Mouse (Mus musculus) limb, embryonic 13.5 days (tissue): ENCODE measurements around the gene Klhl9. TPM values are rescaled to one million over a fixed set of nuclear protein-coding genes. Genes with fewer than 3 reads are reported as not detected.
A peak's percentile ranks its signal among the peaks of the same experiment; 100 is the strongest.

Source experiments
- ATAC-seq: fragments of 200-750 bp; cut with Nextera tagmentation; 2 replicates; pipeline ENCODE4 v1.8.0; 2017; ENCODE audit warnings: low read depth, moderate number of reproducible peaks, moderate TSS enrichment; ENCODE audit not compliant: low FRiP score
- H3K27ac ChIP-seq: fragments of 300-500 bp; sonication (generic); 2 replicates; pipeline ENCODE4 v1.5.1; 2015; ENCODE audit warnings: inconsistent platforms, mild to moderate bottlenecking, moderate library complexity
- H3K27me3 ChIP-seq: fragments of 300-500 bp; sonication (generic); 2 replicates; pipeline ENCODE4 v1.6.1; 2015; ENCODE audit warnings: mild to moderate bottlenecking, inconsistent platforms
- H3K36me3 ChIP-seq: fragments of 300-500 bp; sonication (generic); 2 replicates; pipeline ENCODE4 v1.6.1; 2015; ENCODE audit warnings: inconsistent platforms, mild to moderate bottlenecking, moderate library complexity
- H3K4me1 ChIP-seq: fragments of 300-500 bp; sonication (generic); 2 replicates; pipeline ENCODE4 v1.6.1; 2015; ENCODE audit warnings: inconsistent platforms
- H3K4me2 ChIP-seq: fragments of 300-500 bp; sonication (generic); replicated peaks from 2 replicates; pipeline ENCODE4 v1.6.1; 2015; ENCODE audit warnings: inconsistent platforms, mild to moderate bottlenecking, moderate library complexity
- H3K4me3 ChIP-seq: fragments of 300-500 bp; sonication (generic); 2 replicates; pipeline ENCODE4 v1.5.1; 2015; ENCODE audit warnings: moderate library complexity, mild to moderate bottlenecking, inconsistent platforms
- H3K9ac ChIP-seq: fragments of 300-500 bp; sonication (generic); 2 replicates; pipeline ENCODE4 v1.6.1; 2015; ENCODE audit warnings: mild to moderate bottlenecking, inconsistent platforms
- H3K9me3 ChIP-seq: fragments of 300-500 bp; sonication (generic); 2 replicates; pipeline ENCODE4 v1.6.1; 2016; ENCODE audit warnings: inconsistent platforms
- WGBS: fragments of 180-500 bp; shearing (Covaris S2); methylation state at CpG from one replicate; pipeline ENCODE4 v1.1.7; 2015; 5-methylcytosine and 5-hydroxymethylcytosine counted together
- polyA plus RNA-seq: library from polyadenylated mRNA; unstranded; fragments of >200 nt; fragmentation: Nextera tagmentation; extraction: Ambion mirVana; gene quantifications from 2 replicates; pipeline ENCODE4 v1.2.1, GENCODE M21; 2015

The Klhl9 gene
- polyA plus RNA-seq, 1 experiment from 2014 or later: 130 TPM

DNA sequence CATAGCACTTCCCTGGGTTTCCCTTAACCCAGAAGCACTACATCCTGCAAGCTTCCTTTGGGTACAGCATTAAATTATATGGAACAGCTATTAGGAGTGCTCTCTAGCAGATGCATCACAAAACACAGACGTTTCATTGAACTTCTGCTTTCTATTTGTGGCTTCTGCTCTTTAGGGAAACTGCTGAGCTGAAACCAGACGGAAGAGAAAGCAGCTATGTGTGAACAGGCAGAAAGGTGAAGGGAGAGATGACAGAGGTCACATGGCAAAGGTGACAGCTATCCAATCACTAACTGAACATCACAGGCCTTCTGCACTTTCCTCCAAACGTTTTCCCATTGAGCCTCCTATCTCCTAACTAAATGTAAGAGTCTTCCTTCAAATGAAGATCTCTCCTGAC lies 16.3 kb downstream of the Klhl9 start:
- Histone ChIP-seq H3K36me3 (peaks cover 9% of the 10 kb centered on the region; the same call in 1 of the 2 replicates), H3K9me3 (no peaks in the 10 kb centered on the region), H3K27ac (no peak overlapping the region), H3K4me3 (no peak overlapping the region), H3K4me2 (no peak overlapping the region), H3K9ac (no peak overlapping the region), H3K27me3 (no peaks in the 10 kb centered on the region), H3K4me1 (no peaks in the 10 kb centered on the region)
- ATAC-seq: no peak
- 27% methylated on average over 3 of the region's 3 CpGs for WGBS

DNA sequence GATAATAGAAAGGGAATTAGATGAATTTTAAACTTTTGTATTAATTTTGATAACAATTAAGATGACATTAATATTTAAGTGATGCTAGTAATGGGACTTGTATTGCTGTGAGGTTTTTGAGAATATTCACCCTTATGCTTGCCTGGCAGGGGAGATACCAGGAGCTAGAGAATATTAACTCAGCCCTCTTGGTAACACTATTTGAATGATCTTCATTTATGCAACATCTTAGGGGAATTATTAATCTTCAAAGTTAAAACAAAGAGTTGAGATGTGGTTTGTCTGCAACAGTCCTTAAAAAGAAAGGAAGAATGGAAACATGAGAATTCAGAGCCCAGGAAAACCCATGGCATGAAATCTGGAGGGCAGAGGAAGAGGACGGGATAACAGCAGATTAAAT lies 23.0 kb downstream of the Klhl9 start:
- Histone ChIP-seq H3K9me3 (no peaks in the 10 kb centered on the region), H3K4me2 (no peak overlapping the region), H3K4me1 (no peaks in the 10 kb centered on the region), H3K9ac (no peak overlapping the region), H3K4me3 (no peak overlapping the region), H3K27me3 (no peaks in the 10 kb centered on the region; the same call in 1 of the 2 replicates), H3K27ac (no peak overlapping the region), H3K36me3 (no peaks in the 10 kb centered on the region)
- no peak for ATAC-seq
- WGBS: 76% methylated on average over 1 of the region's 1 CpGs

DNA sequence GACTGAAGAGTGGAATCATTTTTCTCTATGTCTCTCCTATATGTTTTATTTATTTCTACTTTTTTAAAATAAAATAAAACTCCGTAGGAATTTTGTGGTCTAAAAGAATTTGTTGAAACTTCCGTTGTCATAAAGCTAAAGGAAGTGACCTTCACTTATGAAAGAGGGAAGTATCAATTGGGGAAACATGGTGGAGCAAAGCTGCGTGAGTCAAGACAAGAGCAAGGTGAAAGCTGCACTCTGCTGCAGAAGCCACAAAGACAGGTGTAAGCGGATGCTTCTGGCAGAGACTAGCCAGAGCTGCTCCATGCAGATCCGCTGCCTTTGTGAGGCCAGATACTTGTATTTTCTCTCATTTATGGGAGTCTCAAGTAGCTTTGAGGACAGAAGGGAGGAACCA lies 23.5 kb downstream of the Klhl9 start:
- no peaks in the 10 kb centered on the region for H3K9me3 ChIP-seq
- WGBS: 51% methylated on average over 5 of the region's 5 CpGs
- no peaks in the 10 kb centered on the region for H3K4me1 ChIP-seq
- no peak overlapping the region for H3K27ac ChIP-seq
- no peaks in the 10 kb centered on the region; the same call in 1 of the 2 replicates for H3K27me3 ChIP-seq
- no peak overlapping the region for H3K4me2 ChIP-seq
- no peak overlapping the region for H3K4me3 ChIP-seq
- H3K36me3 ChIP-seq: no peaks in the 10 kb centered on the region
- H3K9ac ChIP-seq: no peak overlapping the region
- ATAC-seq: no peak

DNA sequence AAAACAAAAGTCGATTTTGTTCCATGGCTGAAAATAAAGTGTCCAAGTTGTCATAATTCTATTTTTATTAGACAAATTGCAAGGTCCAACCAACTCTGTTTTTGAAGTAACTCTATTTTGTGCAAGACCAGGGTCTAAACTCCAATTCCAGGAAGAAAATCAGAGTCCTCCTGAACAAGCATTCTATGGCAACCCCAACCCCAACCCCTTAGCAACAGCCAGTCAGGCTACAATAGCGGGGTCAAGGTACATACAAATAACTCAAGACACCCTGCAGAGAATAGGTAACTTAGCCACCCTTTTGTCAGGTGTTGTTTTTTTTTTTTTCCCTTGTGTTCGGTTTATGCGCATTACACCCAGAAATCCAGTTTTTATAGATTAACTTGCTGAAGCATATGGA lies 24.5 kb downstream of the Klhl9 start:
- Histone ChIP-seq H3K9me3 (no peaks in the 10 kb centered on the region), H3K4me2 (no peak overlapping the region), H3K4me3 (no peak overlapping the region), H3K27ac (no peak overlapping the region), H3K27me3 (no peaks in the 10 kb centered on the region; the same call in 1 of the 2 replicates), H3K9ac (no peak overlapping the region), H3K36me3 (no peaks in the 10 kb centered on the region), H3K4me1 (no peaks in the 10 kb centered on the region)
- ATAC-seq: no peak
- 83% methylated on average over 4 of the region's 4 CpGs for WGBS

DNA sequence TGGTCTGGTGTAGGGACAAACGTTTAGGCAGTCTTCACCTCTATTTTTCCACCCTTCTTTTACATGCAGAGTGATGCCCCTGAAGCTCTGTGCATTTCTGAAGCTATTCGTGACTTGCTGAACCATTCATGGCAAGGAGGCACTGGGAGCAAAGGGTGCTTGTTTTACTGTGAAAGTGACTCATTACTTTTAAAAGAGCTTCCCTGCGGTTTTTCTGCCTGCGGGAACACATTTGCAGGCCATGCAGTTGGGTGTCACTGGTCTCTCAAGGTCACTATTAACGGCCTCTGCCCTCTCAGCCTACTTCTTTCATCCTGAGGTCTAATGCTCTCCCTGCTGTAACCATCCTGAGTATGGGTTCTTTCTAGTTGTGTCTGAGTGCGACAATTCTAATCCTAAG lies 25.2 kb downstream of the Klhl9 start:
- Histone ChIP-seq H3K27me3 (no peaks in the 10 kb centered on the region; the same call in 1 of the 2 replicates), H3K4me1 (no peaks in the 10 kb centered on the region), H3K4me2 (no peak overlapping the region), H3K36me3 (no peaks in the 10 kb centered on the region), H3K9me3 (no peaks in the 10 kb centered on the region), H3K4me3 (no peak overlapping the region), H3K9ac (0 out of 2 replicates have a peak overlapping the region, but pooled peaks have one; percentile 0), H3K27ac (no peak overlapping the region)
- WGBS: 49% methylated on average over 6 of the region's 6 CpGs
- ATAC-seq: no peak

DNA sequence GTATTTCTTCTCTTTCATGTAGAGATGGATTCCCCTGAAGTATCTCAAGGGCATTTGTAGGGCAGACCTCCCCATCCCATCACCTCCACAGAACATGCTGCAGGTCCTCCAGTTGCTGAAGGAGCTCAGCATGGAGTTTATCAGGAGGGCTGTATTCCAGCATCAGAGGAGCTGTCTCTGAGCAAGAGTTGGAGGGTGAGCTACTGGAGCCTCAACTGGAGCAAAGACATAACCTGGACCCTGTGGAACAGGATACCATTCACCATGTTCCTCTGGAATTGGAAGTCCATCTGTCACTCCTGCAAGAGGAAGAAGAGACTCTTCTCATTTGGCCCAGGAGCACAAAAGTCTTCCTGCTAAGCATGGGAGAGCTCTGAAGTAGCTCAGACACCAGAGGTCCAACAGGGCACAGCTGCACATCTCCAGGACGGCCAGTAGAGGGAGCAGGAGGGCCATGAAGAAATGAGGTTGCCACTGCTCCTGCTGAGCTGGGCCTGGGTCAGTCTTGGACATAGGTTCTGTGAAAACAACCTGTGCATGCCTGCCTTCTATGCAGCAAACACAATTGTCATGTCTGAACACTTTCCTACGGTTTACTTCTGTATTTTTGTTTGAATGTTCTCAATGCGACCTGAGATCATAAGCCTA lies 25.9 kb downstream of the Klhl9 start:
- Histone ChIP-seq H3K4me3 (no peak overlapping the region), H3K36me3 (no peaks in the 10 kb centered on the region)

DNA sequence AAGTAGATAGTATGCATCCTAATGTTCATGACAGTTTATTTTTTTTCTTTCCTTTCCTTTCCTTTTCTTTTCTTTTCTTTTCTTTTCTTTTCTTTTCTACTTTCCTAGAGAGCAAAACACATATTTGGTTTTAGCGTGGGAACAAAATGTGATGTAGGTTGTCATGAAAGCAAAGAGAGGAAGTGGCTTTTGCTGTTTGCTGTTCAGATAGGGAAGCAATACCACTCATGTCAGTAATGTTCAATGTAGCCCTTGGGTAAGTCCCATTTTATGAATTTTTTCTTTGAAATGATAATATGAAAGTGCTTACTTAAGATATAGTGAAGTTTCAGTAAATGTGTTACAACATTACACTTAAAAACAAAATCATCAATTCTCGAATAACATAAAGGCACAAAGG lies 28.9 kb downstream of the Klhl9 start:
- no peak for ATAC-seq
- Histone ChIP-seq H3K4me1 (no peaks in the 10 kb centered on the region), H3K27me3 (no peaks in the 10 kb centered on the region; the same call in 1 of the 2 replicates), H3K4me2 (no peak overlapping the region), H3K9me3 (no peaks in the 10 kb centered on the region), H3K4me3 (no peak overlapping the region), H3K27ac (no peak overlapping the region), H3K36me3 (no peaks in the 10 kb centered on the region), H3K9ac (no peak overlapping the region)
- 91% methylated on average over 2 of the region's 2 CpGs for WGBS

More for the DNA sequence above, 25.9 kb downstream of the Klhl9 start:
- Histone ChIP-seq H3K27me3 (no peaks in the 10 kb centered on the region; the same call in 1 of the 2 replicates), H3K27ac (no peak overlapping the region), H3K9ac (no peak overlapping the region), H3K4me1 (no peaks in the 10 kb centered on the region), H3K4me2 (no peak overlapping the region), H3K9me3 (no peaks in the 10 kb centered on the region)
- peak; percentile 69 for ATAC-seq
- WGBS: 29% methylated on average over 3 of the region's 3 CpGs

DNA sequence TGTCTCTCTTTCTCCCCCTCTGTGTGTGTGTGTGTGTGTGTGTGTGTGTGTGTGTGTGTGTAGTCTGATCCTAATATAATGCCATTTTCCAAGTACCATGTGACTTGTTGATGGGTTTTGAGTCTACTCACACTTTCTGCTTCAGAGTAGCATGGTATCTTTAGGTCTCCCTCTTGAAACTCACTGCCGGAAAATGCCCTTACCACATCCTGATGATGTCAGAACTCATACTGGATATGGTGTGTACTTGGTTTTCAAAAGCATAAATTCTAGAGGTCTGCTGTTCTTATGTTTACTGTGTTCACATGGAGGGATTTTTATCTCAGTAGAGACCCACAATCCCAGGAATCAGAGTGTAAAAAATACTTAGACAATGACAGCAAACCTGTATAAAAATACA lies 29.7 kb downstream of the Klhl9 start:
- Histone ChIP-seq H3K9ac (no peak overlapping the region), H3K9me3 (no peaks in the 10 kb centered on the region), H3K4me2 (no peak overlapping the region), H3K27ac (no peak overlapping the region), H3K36me3 (no peaks in the 10 kb centered on the region), H3K4me1 (no peaks in the 10 kb centered on the region), H3K4me3 (no peak overlapping the region), H3K27me3 (no peaks in the 10 kb centered on the region; the same call in 1 of the 2 replicates)
- ATAC-seq: no peak
- WGBS: 81% methylated on average over 1 of the region's 1 CpGs

DNA sequence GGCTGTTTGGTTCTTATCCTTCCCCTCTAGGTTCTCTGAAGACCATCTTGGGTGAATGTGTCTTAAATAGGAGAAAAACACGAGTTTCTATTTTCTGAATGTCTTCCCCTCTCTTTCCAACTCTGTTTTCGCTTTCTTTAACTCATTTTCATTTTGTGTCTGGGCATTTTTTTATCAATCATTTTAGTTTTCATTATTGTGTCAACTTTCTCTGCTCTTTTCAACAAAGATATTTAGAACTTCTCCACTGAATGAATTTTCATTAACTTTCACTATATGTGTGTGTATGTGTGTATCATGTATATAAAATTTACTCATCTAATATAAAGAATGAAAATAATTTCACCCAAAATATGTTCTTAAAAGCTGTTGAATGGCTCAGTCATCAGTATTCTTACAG lies 31.0 kb downstream of the Klhl9 start, which contains the start of gene Ifnab:
Gene Ifnab, minus strand, starts transcription at position 101 of the 400 bp plus-strand sequence.
- H3K4me1 ChIP-seq: no peaks in the 10 kb centered on the region
- no peak within 1 kb of the TSS for H3K4me3 ChIP-seq
- no peaks in the 10 kb centered on the region for H3K9me3 ChIP-seq
- no peak within 1 kb of the TSS for H3K27ac ChIP-seq
- ATAC-seq: no peak
- no peaks in the 10 kb centered on the region for H3K36me3 ChIP-seq
- WGBS: 70% methylated on average over 2 of the region's 2 CpGs
- no peak within 1 kb of the TSS for H3K4me2 ChIP-seq
- no peaks in the 10 kb centered on the region for H3K27me3 ChIP-seq
- no peak within 1 kb of the TSS for H3K9ac ChIP-seq

DNA sequence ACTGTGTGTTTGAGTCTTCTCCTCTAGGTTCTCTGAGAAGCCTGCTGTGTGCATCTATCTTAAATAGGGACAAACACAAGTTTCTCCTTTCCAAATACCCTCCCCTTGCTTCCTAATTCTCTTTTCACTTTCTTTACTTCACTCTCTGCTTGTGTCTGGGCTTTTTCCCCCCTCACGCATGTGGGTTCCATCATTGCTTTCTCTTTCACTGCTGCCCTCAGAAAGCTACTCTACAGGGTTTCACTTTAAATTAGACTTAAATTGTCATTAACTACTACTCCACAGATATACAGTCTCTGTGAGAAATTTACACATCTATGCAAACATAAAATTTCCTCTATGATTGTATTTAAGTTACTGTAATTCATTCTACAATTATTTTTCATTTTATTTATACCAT lies 38.5 kb downstream of the Klhl9 start, which contains the start of gene Ifna2:
Gene Ifna2, minus strand, starts transcription at position 101 of the 400 bp plus-strand sequence.
- no peak for ATAC-seq
- H3K9ac ChIP-seq: no peak within 1 kb of the TSS
- no peaks in the 10 kb centered on the region for H3K27me3 ChIP-seq
- no peak within 1 kb of the TSS for H3K4me2 ChIP-seq
- H3K27ac ChIP-seq: no peak within 1 kb of the TSS
- 84% methylated on average over 1 of the region's 1 CpGs for WGBS
- no peaks in the 10 kb centered on the region for H3K4me1 ChIP-seq
- no peak within 1 kb of the TSS for H3K4me3 ChIP-seq
- H3K36me3 ChIP-seq: no peaks in the 10 kb centered on the region
- no peaks in the 10 kb centered on the region for H3K9me3 ChIP-seq

DNA sequence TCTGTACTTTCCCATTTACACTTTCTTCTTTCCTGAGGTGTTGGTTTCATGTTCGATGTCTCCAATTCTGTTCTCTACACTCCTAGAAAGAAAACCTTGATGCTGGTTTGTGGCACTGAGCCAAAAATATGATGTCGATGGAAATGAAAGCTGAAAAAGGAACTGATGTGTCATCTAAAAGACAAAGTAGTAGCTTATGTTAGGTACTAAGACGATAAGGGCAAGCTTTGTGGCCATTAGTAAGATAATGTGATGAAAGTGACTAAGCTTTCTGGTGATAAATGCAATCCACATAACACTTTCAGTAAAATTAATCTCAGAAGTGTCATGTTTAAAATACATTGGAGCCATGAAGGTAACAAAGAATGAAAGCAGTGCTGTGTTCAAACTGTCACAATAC lies 40.9 kb downstream of the Klhl9 start:
- Histone ChIP-seq H3K27ac (no peak overlapping the region), H3K9ac (no peak overlapping the region), H3K4me1 (no peaks in the 10 kb centered on the region), H3K4me2 (no peak overlapping the region), H3K4me3 (no peak overlapping the region), H3K27me3 (no peaks in the 10 kb centered on the region), H3K36me3 (no peaks in the 10 kb centered on the region), H3K9me3 (no peaks in the 10 kb centered on the region)
- ATAC-seq: no peak
- WGBS: 79% methylated on average over 3 of the region's 3 CpGs

DNA sequence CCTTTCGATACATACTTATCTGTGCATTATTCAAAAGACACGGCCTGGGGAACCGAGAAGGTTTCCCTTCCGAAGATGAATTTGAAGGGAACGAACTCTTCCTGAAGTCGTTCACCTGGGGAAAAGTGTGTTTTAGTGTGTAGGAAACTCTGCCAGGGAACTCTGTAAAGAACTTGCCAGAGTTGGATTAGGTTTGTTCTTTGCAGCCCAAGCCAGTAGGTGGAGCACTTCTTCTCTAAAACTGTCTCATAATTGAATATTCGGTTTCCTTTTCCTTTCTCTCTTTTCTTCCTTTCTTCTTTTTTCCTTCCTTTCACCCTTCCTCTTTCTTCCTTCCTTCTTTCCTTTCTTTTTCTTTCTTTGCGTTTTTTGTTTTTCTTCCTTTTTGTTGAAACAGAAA lies 41.9 kb downstream of the Klhl9 start:
- 48% methylated on average over 8 of the region's 8 CpGs for WGBS
- Histone ChIP-seq H3K4me1 (no peaks in the 10 kb centered on the region), H3K9me3 (no peaks in the 10 kb centered on the region), H3K27me3 (no peaks in the 10 kb centered on the region), H3K4me2 (no peak overlapping the region), H3K9ac (no peak overlapping the region), H3K36me3 (no peaks in the 10 kb centered on the region), H3K27ac (no peak overlapping the region), H3K4me3 (no peak overlapping the region)
- no peak for ATAC-seq

DNA sequence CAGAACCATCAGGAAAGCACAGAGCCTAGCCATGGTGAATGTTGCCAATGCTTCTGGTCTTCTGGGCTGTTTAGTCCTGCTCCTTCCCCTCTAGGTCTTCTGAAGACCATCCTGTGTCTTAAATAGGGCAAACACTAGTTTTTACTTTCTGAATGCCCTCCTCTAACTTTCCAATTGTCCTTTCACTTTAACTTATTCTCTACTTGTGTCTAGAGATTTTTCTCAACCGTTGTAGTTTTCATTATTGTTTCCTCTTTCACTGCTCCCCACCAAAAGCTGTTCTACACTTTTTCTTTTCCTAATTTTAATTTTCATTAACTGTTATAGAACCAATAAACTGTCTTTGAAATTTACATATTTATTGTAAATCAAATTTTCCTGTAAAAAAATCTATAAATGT lies 45.4 kb downstream of the Klhl9 start, which contains the start of gene Ifna16:
Gene Ifna16, minus strand, starts transcription at position 101 of the 400 bp plus-strand sequence.
- Histone ChIP-seq H3K27me3 (no peaks in the 10 kb centered on the region), H3K36me3 (no peaks in the 10 kb centered on the region), H3K27ac (no peak within 1 kb of the TSS), H3K9ac (no peak within 1 kb of the TSS), H3K4me2 (no peak within 1 kb of the TSS), H3K4me1 (no peaks in the 10 kb centered on the region), H3K9me3 (no peaks in the 10 kb centered on the region), H3K4me3 (no peak within 1 kb of the TSS)
- ATAC-seq: no peak
- WGBS: 80% methylated on average over 1 of the region's 1 CpGs
